Mouse (Mus musculus) megakaryocyte-erythroid progenitor cell, adult 5-6 weeks (primary cell): ENCODE measurements around the gene Prm2. TPM values are rescaled to one million over a fixed set of nuclear protein-coding genes. Genes with fewer than 3 reads are reported as not detected.
"Not testable (repeated sequence)": the region's sequence is repeated elsewhere in the genome, so short reads cannot be mapped to it uniquely, and the experiment has no call there.

ENCODE experiments used
- ATAC-seq: replicated peaks from 2 replicates; pipeline ENCODE4 v1.8.0; 2016; ENCODE audit warnings: mild to moderate bottlenecking, inconsistent platforms; ENCODE audit not compliant: severe bottlenecking, poor library complexity, low FRiP score, low TSS enrichment
- total RNA-seq, 2 experiments: library from RNA; stranded (forward) in 1 of 2; stranded (reverse) in 1 of 2; fragments of 200-1000, 215-1000 nt in 1 of 2; fragments of >200 nt in 1 of 2; fragmentation: Nextera tagmentation in 1 of 2; gene quantifications; 2 replicates each; pipeline ENCODE4 v1.2.3; 2014 to 2017

Prm2 gene
- total RNA-seq, 2 experiments from 2014 or later = not detected

GRCm38 (mm10) chr16:10814864-10815263 is 18.9 kb upstream of the Prm2 start:
- ATAC-seq = peak; percentile 68

DNA sequence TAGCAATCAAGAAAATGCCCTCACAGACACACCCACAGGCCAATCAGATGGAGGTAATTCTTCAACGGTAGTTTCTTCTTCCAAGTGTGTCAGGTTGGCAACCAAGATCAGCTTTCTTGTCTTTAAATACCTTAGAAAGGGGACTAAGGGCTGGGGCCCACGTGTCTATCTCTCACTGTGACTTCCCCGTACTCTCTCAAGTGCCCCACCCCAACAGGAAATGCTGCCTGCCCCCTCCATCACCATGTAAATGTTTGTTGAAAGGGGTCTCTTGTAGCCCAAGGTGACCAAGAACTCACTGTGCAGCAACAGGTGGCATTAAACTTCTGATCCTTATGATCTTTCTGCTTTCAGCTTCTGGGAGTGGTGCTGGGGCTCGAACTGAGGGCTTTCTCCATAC is 17.8 kb upstream of the Prm2 start:
- ATAC-seq = no peak

GRCm38 (mm10) chr16:10812865-10813371 is 17.0 kb upstream of the Prm2 start, which contains the start of gene Gm11172:
TSS of gene Gm11172 (plus strand) at chr16:10812915.
- ATAC-seq = no peak

GRCm38 (mm10) chr16:10810376-10810775 is 14.4 kb upstream of the Prm2 start:
- no peak for ATAC-seq

DNA sequence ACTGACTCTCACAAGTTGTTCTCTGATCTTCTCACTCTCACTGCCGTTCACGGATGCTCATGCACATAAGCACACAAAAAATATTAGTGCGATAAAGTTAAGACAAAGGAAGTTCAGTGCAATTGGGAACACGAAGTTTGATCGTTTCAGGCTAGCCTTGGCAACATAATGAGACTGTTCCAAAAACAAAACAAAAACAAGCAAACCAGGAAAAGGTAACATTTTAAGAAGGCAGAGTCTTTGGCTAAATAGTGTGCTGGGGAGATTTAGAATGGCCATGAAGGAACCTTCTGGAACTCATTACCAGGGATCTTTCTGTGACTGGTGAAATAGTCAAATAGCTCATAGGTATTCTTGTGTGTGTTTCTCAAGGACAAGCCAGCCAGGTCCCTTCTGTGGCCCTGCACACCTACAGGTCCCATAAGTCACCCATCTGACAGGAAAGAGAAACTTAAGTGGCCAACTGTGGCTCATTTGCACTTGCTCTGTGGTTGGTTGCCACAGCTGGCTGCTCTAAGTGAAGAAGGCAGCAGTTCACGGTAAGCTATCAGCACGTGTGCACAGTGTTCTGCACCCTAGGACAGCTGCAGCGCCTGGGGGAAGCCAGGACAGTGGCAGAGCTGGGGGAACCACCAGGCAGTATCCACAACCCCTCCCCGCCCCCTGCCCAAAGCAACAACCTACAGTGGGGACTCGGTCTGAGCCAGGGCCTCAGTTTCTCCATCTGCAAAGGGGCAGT is 10.0 kb upstream of the Prm2 start, which contains the start of gene Prm1:
Gene Prm1 (minus strand): TSS at position 51 of the 739 bp plus-strand sequence.
- ATAC-seq = no peak

- not testable (repeated sequence) for ATAC-seq
Measured at GRCm38 (mm10) chr16:10802420-10802819, 6.5 kb upstream of the Prm2 start.

GRCm38 (mm10) chr16:10790702-10791101 is 5.2 kb downstream of the Prm2 start, which contains the start of gene Prm3:
TSS of gene Prm3 (minus strand) at chr16:10790914.
- no peak for ATAC-seq

GRCm38 (mm10) chr16:10788866-10789265 is 7.1 kb downstream of the Prm2 start:
- no peak for ATAC-seq

DNA sequence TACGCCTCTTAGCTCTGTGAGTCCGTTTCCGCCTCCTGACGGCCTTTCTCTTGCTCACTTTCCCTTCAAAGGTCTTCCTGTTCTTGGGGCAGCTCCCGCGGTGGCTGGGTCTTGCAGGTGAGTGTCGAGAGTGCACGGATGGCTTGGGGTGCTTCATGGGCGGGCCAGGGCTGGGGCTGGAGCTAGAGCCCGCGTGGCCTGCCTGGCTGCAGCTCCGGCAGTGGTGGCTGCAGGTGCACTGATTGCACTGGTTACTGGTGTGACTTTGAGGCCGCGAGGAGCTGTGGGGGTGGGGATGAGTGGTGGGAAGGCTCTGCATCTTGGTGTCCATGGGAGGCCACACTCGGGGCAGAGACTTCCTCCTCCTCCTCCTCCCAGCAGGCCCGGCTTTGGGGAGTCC is 7.7 kb downstream of the Prm2 start, which contains the start of gene Tnp2:
Gene Tnp2 (minus strand): TSS at position 390 of the 400 bp plus-strand sequence.
- ATAC-seq = no peak

DNA sequence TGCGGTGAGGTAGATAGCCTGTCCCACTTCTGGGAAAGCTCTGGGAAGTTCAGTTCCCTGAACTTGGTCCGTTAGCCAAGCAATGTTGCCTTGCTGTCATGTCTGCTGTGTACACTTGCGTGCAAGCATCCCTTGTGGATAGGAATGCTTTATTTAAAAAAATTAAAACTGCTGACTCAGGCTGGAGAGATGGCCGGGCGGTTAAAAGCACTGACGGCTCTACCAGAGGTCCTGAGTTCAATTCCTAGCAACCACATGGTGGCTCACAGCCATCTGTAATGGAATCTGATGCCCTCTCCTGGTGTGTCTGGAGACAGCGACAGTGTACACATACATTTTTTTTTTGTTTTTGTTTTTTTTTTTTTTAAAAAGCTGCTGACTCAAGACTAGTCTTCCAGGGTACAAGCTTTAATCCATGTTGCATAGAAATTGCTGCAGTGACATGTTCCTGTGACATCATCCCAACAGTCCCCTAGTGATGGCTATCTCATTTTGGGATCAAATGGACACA is 8.3 kb downstream of the Prm2 start:
- ATAC-seq = no peak

- no peak for ATAC-seq
Measured at GRCm38 (mm10) chr16:10786782-10787547, 9.0 kb downstream of the Prm2 start.

- peak; percentile 76 for ATAC-seq
Measured at GRCm38 (mm10) chr16:10786288-10786687, 9.6 kb downstream of the Prm2 start.

GRCm38 (mm10) chr16:10785371-10786231 is 10.3 kb downstream of the Prm2 start, which contains the start of gene Socs1:
TSS of gene Socs1 (minus strand) at chr16:10785536.
- ATAC-seq = peak; percentile 72

GRCm38 (mm10) chr16:10784793-10785370 is 11.1 kb downstream of the Prm2 start:
- peak; percentile 50 for ATAC-seq

DNA sequence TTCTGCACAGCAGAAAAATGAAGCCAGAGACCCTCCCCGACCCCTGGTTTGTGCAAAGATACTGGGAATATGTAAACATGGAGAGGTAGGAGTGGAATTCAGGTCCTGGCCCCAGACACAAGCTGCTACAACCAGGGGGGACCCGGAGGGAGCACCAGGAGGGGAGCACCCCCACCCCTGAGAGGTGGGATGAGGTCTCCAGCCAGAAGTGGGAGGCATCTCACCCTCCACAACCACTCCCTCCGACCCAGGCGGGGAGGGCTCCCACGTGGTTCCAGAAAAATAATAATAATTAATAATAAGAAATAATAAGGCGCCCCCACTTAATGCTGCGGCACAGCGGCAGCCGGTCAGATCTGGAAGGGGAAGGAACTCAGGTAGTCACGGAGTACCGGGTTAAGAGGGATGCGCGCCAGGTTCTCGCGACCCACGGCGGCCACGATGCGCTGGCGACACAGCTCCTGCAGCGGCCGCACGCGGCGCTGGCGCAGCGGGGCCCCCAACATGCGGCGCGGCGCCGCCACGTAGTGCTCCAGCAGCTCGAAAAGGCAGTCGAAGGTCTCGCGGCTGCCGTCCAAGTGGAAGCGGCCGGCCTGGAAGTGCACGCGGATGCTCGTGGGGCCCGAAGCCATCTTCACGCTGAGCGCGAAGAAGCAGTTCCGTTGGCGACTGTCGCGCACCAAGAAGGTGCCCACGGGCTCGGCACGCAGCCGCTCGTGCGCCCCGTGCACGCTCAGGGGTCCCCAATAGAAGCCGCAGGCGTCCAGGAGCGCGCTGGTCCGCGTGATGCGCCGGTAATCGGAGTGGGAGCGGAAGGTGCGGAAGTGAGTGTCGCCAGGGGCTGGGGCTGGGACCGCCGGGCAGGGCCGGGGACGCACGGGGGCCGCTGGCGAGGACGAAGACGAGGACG is 11.8 kb downstream of the Prm2 start:
- ATAC-seq = no peak

DNA sequence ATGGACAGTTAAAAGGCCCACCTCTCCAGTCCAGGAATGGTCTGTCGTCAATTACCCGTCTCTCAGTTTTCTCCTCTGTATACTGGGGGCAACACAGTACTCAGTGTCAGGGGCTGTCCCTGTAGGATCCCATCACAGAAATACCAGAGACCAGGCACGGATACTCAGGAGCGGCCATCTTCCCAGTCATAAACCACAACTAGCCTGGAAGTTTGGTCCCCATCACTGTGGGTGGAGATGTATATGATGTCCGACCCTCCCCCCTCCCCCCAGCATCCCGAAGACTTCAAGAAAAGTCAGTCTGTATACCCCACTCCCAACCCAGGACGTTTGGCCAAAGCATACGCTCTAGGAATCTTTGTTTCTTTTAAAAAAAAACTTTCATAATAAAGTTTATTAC is 12.5 kb downstream of the Prm2 start:
- ATAC-seq = no peak

DNA sequence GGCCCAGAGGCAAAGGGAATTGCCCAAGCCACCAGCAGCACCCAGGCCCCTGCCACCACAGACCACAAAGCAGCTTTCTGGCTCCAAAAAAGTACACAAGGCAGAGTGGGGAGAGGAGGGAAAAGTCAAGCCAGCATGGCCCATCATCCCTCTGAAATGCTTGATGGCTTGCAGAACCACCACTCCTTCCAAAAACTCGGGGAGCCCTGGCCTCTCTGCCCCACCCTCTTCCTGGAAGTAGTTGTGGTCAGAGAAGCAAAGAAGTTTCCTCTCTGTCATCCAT is 12.8 kb downstream of the Prm2 start:
- no peak for ATAC-seq
